ENCODE assay signal across 1 mouse cellular context in genomic region chr9:63732700-63733099, GRCm38 (mm10).
TF ChIP-seq lines count a peak whose summit lies in the region.

No protein-coding gene starts in this region.

TF ChIP-seq in CH12.LX, 34 proteins besides CTCF, POLR2A, EP300 and RAD21 (continued from another document):
- no peak for TF ChIP-seq SIN3A (IDR thresholded peaks at IDR 0.05; ENCODE audit: low read length)
